Comparison of ENCODE assay signal across 11 mouse cellular contexts in genomic region chr19:47248906-47249568, GRCm38 (mm10).
DNase-seq lines count a peak whose midpoint lies in the region; ATAC-seq and TF ChIP-seq lines count a peak whose summit lies in the region.
"Had no signal": no experiment of that assay in that cellular context is flagged by ENCODE, and none has a peak within 500 bp of the region (broad histone marks: within the 10 kb centered on the region; RNA-seq: fewer than 3 reads in every experiment).

No protein-coding gene starts in this region.

- DNase-seq in gastrocnemius, postnatal 36 days: peak; percentile 49 to 62
- peak; percentile 55 for DNase-seq in limb, embryonic 14.5 days (ENCODE audit: low spot score)
- no peak for DNase-seq in thymus, adult 2 months
- DNase-seq in adrenal gland, adult 2 months: no peak
- DNase-seq: cerebellum, adult 11 months; heart, adult 2 months had no signal

- H3K4me3 ChIP-seq in intestine, embryonic 15.5 days (replicated peaks): no peak overlapping the region
- no peak overlapping the region for H3K4me3 ChIP-seq in intestine, postnatal 0 days (ENCODE audit: low read depth, low read length)
- H3K4me3 ChIP-seq in embryonic facial prominence, embryonic 12.5 days: no peak overlapping the region
- no peak overlapping the region for H3K4me3 ChIP-seq in limb, embryonic 14.5 days (replicated peaks; ENCODE audit: low read length)
- H3K4me3 ChIP-seq in thymus, adult 2 months (ENCODE audit: control insufficient read depth, insufficient read depth, low read length): no peak overlapping the region
- H3K4me3 ChIP-seq: heart, adult 2 months; hindbrain, embryonic 15.5 days; left cerebral cortex, adult 2 months had no signal

- H3K4me1 ChIP-seq in intestine, embryonic 15.5 days (replicated peaks): peaks cover 22% of the 10 kb centered on the region
- H3K4me1 ChIP-seq in intestine, postnatal 0 days (replicated peaks; ENCODE audit: control insufficient read depth, insufficient read depth, low read length): 0 out of 2 replicates have a peak, but pooled peaks cover 5% of the 10 kb centered on the region
- peaks cover 14% of the 10 kb centered on the region; the same call in 1 of the 2 replicates for H3K4me1 ChIP-seq in embryonic facial prominence, embryonic 12.5 days
- no peaks in the 10 kb centered on the region for H3K4me1 ChIP-seq in limb, embryonic 14.5 days (ENCODE audit: control insufficient read depth, insufficient read depth, low read length)
- peaks cover 4% of the 10 kb centered on the region; the same call in 1 of the 2 replicates for H3K4me1 ChIP-seq in thymus, adult 2 months (replicated peaks; ENCODE audit: control insufficient read depth, insufficient read depth, low read length)

- ATAC-seq in intestine, embryonic 15.5 days: no peak
- ATAC-seq in intestine, postnatal 0 days: no peak
- no peak for ATAC-seq in embryonic facial prominence, embryonic 12.5 days (ENCODE audit: insufficient number of reproducible peaks, insufficient read depth, low FRiP score, low TSS enrichment)
- ATAC-seq in limb, embryonic 14.5 days (ENCODE audit: low FRiP score, low read depth): peak; percentile 67

- WGBS in intestine, embryonic 15.5 days: 65% methylated on average over 16 of the region's 16 CpGs
- WGBS in intestine, postnatal 0 days: 69% methylated on average over 16 of the region's 16 CpGs
- 66% methylated on average over 16 of the region's 16 CpGs for WGBS in embryonic facial prominence, embryonic 12.5 days
- WGBS in limb, embryonic 14.5 days: 46% methylated on average over 16 of the region's 16 CpGs
- 91% methylated on average over 16 of the region's 16 CpGs for WGBS in thymus, adult 2 months

- no peak overlapping the region for H3K9ac ChIP-seq in intestine, embryonic 15.5 days
- H3K9ac ChIP-seq in intestine, postnatal 0 days (ENCODE audit: low read depth, low read length): no peak overlapping the region
- no peak overlapping the region for H3K9ac ChIP-seq in embryonic facial prominence, embryonic 12.5 days
- H3K9ac ChIP-seq in limb, embryonic 14.5 days (ENCODE audit: low read depth, low read length, severe bottlenecking): 0 out of 2 replicates have a peak overlapping the region, but pooled peaks have one; percentile 16
- H3K9ac ChIP-seq: hindbrain, embryonic 15.5 days had no signal

- intact Hi-C loops in gastrocnemius, postnatal 36 days (cut with DNase I): no loop called here

- peaks cover 24% of the 10 kb centered on the region for H3K27me3 ChIP-seq in intestine, embryonic 15.5 days (replicated peaks)
- peaks cover 25% of the 10 kb centered on the region for H3K27me3 ChIP-seq in intestine, postnatal 0 days (replicated peaks; ENCODE audit: control insufficient read depth, insufficient read depth, low read length)
- H3K27me3 ChIP-seq in embryonic facial prominence, embryonic 12.5 days: peaks cover 33% of the 10 kb centered on the region
- H3K27me3 ChIP-seq in limb, embryonic 14.5 days (ENCODE audit: control insufficient read depth, insufficient read depth, low read length): peaks cover 23% of the 10 kb centered on the region
- H3K27me3 ChIP-seq in thymus, adult 2 months (ENCODE audit: control insufficient read depth, insufficient read depth, low read length): peaks cover 6% of the 10 kb centered on the region; the same call in 1 of the 2 replicates

- 0 out of 2 replicates have a peak overlapping the region, but pooled peaks have one; percentile 34 for H3K27ac ChIP-seq in intestine, embryonic 15.5 days
- no peak overlapping the region for H3K27ac ChIP-seq in intestine, postnatal 0 days (ENCODE audit: low read depth, low read length)
- H3K27ac ChIP-seq in embryonic facial prominence, embryonic 12.5 days: peak overlapping the region; percentile 46; the same call in 1 of the 2 replicates
- H3K27ac ChIP-seq in limb, embryonic 14.5 days (replicated peaks; ENCODE audit: low read depth, low read length): no peak overlapping the region
- H3K27ac ChIP-seq in thymus, adult 2 months (ENCODE audit: control insufficient read depth, insufficient read depth, low read length): no peak overlapping the region
- H3K27ac ChIP-seq: heart, adult 2 months; hindbrain, embryonic 15.5 days; left cerebral cortex, adult 2 months had no signal

- no peak overlapping the region for H3K4me2 ChIP-seq in intestine, embryonic 15.5 days (replicated peaks)
- no peak overlapping the region for H3K4me2 ChIP-seq in intestine, postnatal 0 days (replicated peaks; ENCODE audit: low read depth)
- no peak overlapping the region for H3K4me2 ChIP-seq in embryonic facial prominence, embryonic 12.5 days (replicated peaks)
- no peak overlapping the region for H3K4me2 ChIP-seq in limb, embryonic 14.5 days (replicated peaks; ENCODE audit: low read depth, low read length, severe bottlenecking)
- H3K4me2 ChIP-seq: hindbrain, embryonic 15.5 days had no signal

- no peaks in the 10 kb centered on the region for H3K9me3 ChIP-seq in intestine, embryonic 15.5 days
- no peaks in the 10 kb centered on the region for H3K9me3 ChIP-seq in intestine, postnatal 0 days (ENCODE audit: control insufficient read depth)
- H3K9me3 ChIP-seq in embryonic facial prominence, embryonic 12.5 days: no peaks in the 10 kb centered on the region
- no peaks in the 10 kb centered on the region for H3K9me3 ChIP-seq in limb, embryonic 14.5 days (ENCODE audit: control insufficient read depth, low read length)
- H3K9me3 ChIP-seq: hindbrain, embryonic 15.5 days had no signal

- H3K36me3 ChIP-seq in intestine, embryonic 15.5 days: no peaks in the 10 kb centered on the region
- H3K36me3 ChIP-seq in intestine, postnatal 0 days (ENCODE audit: control insufficient read depth, insufficient read depth): no peaks in the 10 kb centered on the region
- no peaks in the 10 kb centered on the region for H3K36me3 ChIP-seq in embryonic facial prominence, embryonic 12.5 days
- no peaks in the 10 kb centered on the region for H3K36me3 ChIP-seq in limb, embryonic 14.5 days (ENCODE audit: control insufficient read depth, insufficient read depth, low read length)
- no peaks in the 10 kb centered on the region for H3K36me3 ChIP-seq in thymus, adult 2 months (ENCODE audit: control insufficient read depth, insufficient read depth, low read length)
- H3K36me3 ChIP-seq: hindbrain, embryonic 15.5 days had no signal

- no peak for TF ChIP-seq POLR2A in limb, embryonic 14.5 days (IDR thresholded peaks at IDR 0.05; ENCODE audit: borderline replicate concordance, extremely low read depth, insufficient read depth, insufficient read length)
- no peak for TF ChIP-seq POLR2A in thymus, adult 2 months (IDR thresholded peaks at IDR 0.05; ENCODE audit: control insufficient read depth, extremely low read depth, insufficient read depth, low read length, poor library complexity)

- TF ChIP-seq CTCF in intestine, postnatal 0 days (IDR thresholded peaks at IDR 0.05; ENCODE audit: low read depth): no peak
- no peak for TF ChIP-seq CTCF in thymus, adult 2 months (IDR thresholded peaks at IDR 0.05; ENCODE audit: borderline replicate concordance, control insufficient read depth, extremely low read depth, insufficient read depth, low read length, poor library complexity)

Comparison
In these comparisons a context has a peak if more than half of its experiments do, and no peak if none do; other contexts are left out.
1. H3K27ac ChIP-seq: peak in intestine, embryonic 15.5 days (single experiment) and embryonic facial prominence, embryonic 12.5 days (single experiment); none in intestine, postnatal 0 days (single experiment), limb, embryonic 14.5 days (single experiment) and thymus, adult 2 months (single experiment).
2. DNase-seq: peak in gastrocnemius, postnatal 36 days (2 of 2) and limb, embryonic 14.5 days (single experiment); none in thymus, adult 2 months (single experiment) and adrenal gland, adult 2 months (single experiment).